Mouse (Mus musculus): ENCODE data around the gene Scrn1.

DNA sequence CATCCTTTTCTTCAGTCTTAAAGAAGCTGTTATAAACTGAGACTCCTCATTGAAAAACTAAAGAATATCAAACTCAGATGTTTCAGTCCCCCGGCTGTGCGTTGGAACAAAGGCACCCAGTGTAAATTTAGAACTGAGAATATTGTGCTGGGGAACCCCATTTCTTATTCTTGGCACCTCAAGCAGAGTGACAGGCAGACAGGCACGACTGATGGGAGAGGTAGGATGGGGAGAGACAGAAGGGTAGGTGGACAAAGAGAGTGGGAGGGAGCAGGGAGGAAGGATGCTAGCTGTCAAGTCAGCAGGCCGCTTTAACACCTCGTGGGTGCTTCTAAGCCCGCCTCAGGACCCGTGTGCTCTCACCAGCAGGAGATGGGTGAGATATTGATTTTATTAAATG is 23.5 kb downstream of the Scrn1 start:
- TF ChIP-seq FLI1 (IDR thresholded peaks at IDR 0.05; ENCODE audit: low read length) (no peak), GATA1 (IDR thresholded peaks at IDR 0.05; ENCODE audit: borderline replicate concordance, low read length) (no peak)

All from megakaryocyte, embryonic 14.5 days (primary cell).